Mouse (Mus musculus) T-cell, adult 2 months (primary cell): ENCODE data around the gene Agk.
A peak's percentile ranks its signal among the peaks of the same experiment; 100 is the strongest.

Experiments
- DNase-seq: peaks from one replicate; pipeline ENCODE4 v3.0.0; 2022; ENCODE audit warnings: low spot score

The Agk gene

DNA sequence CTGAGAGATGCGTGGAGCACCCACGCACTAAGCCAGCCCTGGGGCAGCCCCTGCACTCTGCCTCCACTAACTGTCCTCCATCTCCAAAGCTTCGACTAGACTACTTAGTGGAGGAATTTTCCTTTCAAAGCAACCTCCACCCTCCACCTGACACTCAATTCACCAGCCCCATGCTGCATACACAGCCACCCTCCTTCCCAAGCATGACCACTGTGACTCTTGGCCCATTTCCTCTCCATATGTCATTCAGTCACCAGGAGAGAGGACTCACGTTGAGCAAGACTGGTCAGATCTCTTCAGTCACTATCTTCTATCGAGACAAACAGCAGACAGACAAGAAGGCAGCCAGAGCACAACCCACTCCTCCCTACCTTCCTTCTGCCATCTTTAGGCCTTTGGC lies 88.1 kb downstream of the Agk start:
- DNase-seq: no peak

DNA sequence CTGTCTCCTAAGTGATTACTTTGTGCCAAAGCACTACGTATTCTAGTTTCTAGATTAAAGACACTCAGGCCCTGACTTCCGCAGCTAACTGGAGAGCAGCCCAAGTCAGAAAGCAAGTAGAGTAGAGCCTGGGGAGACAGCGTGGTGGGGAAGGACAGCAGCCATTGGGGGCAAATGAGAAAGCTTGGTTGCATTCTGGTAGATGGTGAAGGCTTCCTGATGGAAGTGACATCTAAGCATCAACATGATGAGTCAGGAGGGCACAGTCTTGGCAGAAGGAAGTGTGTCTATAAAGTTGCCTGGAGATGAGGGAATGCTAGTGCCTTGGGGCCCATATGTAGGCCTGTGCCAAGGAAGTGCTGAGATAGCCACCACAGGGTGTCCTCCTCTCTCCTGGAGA lies 88.6 kb downstream of the Agk start:
- DNase-seq: no peak

DNA sequence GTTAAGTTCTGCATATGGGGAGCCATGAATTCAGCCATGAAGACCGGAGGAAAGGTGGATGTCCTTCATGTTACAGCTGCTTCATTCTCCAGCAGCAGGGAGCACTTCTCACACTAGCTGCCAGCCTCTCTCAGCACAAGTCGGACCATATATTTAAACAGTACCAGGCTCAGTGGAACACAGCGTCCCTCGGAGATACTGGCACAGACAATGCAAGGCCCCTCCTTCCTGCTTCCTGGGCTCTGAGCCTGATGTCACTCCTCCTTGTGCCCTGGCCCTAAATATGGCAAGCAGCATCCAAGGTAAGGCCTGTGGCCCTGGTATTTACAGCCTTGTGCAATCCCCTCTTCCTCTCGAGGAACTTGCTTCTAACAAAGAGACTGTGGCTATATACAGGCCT lies 90.8 kb downstream of the Agk start:
- DNase-seq: no peak

DNA sequence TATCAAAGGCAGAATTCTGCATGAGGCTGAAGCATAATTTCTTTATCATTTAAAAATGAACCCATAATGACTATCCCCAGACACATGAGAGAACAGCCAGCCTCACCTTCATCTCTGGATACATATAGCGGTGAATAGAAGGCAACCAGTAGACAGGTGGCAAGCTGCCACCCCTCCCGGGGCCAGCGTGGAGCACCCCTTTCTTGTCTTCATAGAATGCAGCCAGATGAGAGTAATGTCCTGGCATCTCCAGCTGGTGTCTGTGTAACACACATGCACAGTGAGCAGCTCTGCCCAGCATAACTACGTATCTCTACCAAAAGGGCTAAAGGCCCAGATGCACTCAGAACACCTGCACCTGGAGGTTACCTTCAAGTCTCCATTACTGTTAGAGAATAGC lies 93.4 kb downstream of the Agk start:
- no peak for DNase-seq

DNA sequence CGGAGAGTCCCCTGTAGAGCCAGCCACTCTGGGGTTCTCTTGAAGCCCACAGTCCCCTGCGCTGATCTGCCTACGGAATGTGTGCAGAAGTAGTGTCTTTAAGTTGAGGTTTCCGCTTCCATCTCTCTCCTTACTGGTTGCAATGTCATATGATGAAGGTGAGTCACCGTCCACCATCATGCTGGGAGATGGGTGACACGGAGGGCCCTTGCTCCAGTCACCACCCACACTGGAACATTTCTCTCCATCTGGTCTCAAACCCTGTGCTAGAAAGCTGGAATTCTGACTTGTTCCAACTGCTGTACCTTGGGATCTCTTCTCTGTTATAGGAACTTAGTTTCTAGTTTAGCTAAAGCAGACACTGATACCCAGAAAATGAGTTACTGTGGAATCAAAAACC lies 96.1 kb downstream of the Agk start:
- DNase-seq: no peak

DNA sequence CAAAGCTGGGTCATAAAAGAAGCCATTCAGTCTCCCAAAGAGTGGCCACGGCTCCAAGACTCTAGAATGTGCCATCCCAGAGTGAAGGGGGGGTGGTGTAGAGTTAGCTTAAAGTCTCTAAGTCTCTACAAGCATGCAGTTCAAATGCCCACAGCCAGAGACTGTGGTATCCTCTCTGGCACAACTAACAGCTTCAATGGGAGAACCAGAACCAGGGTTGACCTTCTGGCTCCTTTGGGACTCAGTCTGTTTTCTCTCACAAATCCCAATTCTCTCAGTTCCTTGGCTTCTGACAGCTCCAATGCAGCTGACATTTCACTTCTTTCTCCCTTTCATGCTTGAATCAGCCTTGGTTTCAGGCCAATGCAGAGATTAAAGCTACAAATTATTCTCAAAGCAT lies 98.0 kb downstream of the Agk start:
- DNase-seq: no peak

DNA sequence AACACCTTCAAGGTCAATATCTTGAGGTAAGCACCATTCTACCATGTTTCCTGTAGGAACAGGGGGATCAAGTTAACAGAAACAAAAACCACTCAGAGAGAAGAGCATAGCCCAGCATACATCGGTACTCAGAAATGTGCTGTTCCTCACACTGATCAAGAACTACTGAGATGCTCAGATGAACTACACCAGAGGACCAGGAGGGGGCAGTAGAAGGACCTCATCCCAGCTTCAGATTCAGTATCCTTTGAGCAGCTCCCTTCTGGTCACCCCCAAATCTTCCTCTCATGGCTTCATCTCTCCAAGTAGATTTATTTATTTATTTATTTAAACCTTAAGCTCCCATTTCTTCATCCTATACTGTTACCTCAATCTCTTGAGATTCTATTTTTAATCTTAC lies 98.8 kb downstream of the Agk start:
- DNase-seq: peak; percentile 59

DNA sequence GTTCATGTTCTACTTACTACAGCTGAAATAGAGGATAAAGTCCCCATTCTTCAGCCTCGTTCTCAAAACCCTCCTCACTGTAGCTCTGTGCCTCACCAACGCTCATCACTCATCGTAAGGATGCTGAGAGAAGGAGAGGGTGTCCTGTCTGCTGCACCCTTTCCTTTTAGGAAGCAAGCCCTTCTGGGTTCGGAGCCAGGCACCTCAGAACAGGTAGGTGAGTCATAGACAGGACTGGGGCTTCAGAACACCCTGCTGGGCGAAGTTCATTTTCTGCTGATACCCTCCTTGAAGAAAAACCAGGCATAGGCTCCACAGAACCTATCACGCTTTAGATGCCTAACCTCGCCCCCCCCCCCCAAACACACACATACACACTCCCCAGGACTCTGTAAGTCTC lies 102.5 kb downstream of the Agk start:
- no peak for DNase-seq

DNA sequence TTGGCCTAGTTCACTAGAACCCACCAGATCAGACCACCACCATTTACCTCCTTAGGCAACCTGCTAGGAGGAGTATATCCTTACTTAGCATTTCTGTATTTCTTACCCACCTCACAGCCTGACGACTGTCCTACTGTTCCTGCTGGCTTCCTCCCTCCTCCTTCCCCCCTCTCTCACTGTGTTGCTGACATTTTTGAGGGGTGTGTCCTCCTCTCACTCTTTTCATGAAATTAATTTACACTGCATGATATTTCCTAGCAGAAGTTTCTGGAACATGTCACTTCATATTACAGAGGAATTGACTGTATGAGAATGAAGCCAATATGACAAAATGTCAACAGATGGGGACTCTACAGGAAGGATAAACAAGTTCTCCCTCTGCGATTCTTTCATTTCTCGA lies 103.7 kb downstream of the Agk start:
- no peak for DNase-seq

DNA sequence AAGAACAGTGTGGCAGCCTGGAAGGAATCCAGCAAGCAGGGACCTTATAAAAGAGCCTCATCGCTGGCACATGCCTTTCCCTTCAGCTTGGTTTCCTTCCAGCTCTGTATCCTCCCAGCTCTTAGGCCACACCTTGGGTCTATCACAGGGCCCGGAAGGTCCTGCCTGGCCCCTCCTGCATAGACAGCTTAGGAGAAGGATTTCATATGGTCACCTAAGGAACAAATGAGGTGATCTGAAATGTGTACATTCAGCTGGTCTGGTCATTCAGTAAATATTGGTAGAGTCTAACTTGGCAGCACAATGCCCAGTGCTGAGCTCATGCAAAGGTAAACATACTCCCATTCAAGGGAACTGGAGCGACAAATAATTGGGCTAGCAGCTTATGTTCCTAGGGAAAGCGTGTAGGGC lies 104.6 kb downstream of the Agk start:
- no peak for DNase-seq

DNA sequence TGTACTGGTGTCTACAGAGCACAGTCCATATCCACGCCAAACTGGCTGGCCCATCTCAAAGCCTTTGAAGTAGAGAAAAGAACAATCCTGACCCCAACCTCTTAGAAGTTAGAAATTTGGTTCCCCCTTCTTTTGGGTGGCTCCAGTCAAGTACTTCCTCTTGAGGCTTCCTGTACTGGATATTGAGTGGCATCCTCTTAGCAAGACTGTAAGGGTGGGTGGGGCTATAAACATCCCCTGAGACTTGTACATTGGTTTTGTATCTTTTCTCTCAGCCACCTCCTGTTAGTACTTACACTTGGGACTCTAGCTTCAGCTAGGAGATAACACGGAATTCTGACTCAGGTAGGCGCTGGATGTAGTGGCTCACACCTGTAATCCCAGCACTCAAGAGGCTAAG lies 105.3 kb downstream of the Agk start:
- peak; percentile 7 for DNase-seq

DNA sequence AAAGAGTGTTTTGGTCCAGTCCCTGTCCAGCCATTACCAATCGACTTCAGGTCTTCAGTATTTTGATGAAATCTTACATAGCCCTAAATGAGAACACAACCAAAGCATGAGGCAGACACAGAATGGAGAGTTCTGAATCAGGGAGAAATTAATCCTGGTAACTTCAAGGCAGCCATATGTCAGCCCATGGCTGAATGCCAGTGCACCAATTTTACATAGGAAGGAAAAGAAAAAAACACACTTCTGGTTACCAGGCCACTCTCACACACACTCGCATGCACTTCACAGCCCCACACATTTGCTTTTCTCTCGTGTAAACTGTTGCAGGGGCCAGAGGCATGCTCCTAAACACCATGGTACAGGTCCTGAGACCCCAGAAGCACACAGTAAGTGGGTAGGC lies 105.9 kb downstream of the Agk start:
- no peak for DNase-seq

DNA sequence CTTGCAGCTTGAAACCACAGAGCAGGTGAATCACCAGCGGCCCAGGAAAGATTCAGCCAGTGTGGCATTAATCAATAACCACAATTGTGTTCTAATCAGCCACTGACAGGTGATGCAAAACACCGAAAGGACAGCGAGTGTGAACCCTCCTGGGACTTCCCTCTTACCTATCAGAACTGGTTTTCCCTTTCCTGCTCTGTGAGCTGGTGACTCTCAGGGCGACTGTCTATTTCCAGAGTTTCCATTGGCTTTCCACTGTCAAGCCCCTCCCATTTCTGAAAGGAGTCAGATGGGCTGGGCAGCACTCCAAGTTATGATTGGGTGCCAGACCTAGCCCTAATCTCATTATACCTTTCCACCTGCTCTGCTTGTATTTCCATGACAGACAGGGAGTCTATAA lies 106.4 kb downstream of the Agk start:
- no peak for DNase-seq

DNA sequence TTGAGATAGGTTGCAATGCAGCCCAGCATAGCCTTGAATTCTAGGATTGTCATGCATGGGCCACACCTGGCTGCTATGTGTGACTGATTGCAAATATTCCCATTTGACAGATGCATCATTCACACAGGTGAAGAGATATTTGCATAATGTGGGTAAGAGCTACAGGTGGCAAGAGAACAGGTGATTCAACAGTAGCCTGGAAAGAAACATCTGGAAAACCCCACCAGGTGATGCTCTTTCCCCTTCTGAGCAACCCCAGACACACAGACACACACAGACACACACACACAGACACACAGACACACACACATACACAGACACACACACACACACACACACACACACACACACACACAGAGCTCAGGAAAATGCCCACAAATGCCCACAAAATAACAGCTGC lies 106.8 kb downstream of the Agk start:
- DNase-seq: no peak

DNA sequence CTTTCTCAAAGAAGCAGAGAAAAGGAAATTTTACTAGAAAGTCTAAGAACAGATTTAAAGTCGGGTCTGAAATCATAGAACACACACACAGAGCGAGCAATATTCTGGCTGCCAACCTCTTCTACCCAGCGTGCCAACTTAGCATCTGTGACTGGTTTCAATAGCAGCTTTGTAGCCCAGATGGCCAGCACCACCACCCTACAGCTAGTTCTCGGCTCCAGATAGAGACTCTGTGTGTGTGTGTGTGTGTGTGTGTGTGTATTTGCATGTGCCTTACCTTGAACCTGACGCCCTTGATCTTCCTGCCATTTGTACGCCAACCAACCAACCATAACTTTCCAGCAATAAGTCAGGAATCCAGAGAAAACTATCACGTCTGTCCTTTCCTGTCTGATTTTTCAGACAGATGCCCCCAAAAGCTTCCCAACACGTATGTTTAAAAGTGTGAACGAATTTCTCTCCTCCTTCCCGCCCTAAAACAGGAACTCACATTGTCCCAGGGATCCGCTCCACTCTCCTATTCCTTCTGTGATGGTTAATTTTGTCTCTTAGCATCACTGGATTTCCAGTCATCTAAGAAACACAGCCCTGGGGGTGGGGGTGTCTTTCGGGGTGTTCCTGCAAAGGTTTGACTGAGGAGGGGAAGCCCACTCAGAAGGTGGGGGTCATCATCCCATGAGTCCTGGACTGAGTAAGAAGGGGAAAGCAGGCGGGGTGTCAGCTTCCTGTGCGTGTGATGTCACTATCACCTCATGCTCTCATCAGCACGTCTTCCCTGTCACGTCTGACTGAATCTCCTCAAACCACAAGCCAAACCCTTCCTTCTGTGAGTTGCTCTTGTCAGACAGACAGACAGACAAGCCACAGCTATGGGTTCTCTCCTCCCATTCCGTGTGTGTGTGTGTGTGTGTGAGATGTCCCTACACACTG lies 107.6 kb downstream of the Agk start:
- peak; percentile 57 for DNase-seq

DNA sequence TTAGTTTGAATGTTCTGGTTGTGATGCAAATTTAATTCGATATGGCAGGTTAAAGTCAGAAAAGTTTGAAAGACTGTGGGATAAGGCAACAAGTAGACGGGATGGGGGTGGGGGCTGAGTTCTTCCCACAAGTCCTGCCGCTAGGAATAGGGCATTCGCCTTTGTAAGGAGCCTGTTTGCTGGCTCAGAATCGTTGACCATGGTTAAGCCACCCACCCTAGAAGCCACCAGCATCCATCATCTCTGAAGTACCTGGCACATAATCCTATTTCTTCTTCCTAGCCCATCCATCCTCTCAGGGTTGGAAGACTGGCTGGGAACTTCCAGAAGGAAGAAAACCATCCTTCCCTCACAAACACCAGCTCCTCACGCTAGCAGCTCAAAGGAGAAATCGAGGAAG lies 109.7 kb downstream of the Agk start:
- no peak for DNase-seq

DNA sequence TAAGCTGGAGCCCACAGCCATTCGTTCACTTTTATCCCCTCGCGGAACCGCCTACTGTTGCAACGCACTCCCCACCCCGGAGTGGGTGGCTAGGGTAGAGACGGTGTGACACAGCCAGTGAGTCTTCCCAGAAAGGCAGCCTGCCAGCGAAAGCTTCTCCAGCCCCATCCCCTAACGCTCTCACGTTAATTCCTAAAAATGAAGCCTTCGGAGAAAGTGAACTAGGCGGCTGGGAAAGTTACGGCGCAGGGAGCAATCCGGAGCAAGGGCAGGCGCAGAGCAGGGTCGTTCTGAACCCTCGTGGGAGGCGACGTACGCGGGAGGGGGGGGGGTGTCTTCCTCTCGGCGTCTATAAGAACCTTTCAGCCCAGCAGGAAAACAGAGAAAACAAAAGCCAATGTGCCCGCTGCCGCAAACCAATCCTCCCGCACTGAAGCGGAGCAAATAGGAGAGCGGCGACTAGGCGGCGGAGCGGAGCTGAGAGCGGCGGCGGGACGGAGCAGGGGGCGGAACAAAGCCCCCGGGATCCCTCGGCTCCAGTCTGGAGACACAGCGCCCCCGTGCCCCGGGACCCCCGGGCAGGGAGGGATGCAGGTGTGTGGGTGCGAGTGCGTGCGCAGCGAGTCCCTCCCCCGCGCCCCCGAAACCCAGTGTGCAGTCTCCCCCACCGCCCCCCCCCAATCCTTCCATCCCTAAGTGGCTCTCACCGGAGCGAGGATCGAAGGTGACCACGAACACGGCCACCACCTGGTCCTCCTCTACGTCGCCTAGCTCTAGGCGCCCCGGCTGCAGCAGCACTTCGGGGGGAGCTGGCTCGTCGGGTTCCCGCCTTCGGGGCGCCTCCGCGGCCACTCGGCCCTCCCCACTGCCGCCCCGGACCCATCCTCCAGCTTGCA lies 110.4 kb downstream of the Agk start:
- DNase-seq: peak; percentile 40

DNA sequence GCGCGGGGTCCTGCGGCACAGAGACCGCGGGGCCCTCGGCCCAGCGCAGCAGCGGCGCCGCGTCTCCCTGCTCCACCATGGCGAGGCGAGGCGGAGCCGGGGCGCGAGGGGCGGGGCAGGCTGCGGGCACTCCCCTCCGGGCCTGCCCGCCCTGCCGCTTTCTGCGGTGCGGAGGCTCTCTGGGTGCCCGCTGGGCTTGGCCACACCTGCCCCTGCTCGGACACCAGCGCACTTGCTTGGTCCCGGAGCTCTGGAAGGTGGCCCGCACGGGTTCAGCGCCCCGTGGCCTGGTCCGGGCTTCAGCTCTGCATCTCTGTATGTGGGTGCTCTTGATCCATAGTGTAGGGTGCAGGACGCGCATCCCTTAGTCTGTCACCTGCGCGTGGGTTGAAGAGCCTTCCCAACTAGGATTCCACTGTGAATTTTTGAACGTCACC lies 111.1 kb downstream of the Agk start, which contains the start of gene E330009J07Rik:
Gene E330009J07Rik, minus strand, starts transcription at position 89 of the 437 bp plus-strand sequence.
- DNase-seq: peak; percentile 78

DNA sequence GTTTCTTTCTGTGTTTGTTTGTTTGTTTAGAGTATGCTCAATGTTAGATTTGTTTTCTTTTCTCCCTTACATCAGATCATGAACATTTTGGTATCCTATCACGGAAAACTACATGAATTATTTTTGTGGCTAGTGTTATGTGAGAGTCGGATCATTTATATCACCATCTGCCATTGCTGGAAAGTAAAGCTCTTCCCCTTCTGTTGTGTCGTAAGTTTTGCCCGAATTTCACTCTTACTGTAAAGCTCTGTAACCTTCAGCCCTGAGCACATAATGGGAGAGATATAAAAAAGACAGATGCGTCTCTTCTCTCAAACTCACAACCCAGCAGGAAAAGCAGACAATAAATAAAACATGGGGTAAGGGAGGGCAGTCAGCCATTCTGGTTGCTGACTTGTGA lies 114.0 kb downstream of the Agk start, which contains the start of gene Wee2:
Gene Wee2, plus strand, starts transcription at position 153 of the 400 bp plus-strand sequence.
- no peak for DNase-seq

DNA sequence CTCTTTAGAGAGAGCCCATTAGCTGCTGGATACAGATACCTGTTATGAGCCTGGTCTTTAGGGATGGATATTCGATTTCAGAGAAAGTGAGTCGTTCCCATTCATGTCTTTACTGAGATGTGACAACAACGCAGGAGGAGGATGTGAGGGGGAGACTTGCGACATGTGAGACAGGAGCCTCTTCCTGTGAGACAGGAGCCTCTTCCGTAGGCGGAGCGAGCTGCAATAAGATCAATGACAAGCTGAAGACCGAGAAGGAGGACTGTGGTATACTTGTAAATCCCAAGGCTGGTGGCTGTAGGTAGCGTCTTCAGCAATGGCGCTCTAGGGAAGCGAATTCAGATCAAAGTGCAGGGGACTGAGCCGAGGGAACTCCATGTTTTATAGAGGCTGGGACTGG lies 114.8 kb downstream of the Agk start:
- peak; percentile 70 for DNase-seq

DNA sequence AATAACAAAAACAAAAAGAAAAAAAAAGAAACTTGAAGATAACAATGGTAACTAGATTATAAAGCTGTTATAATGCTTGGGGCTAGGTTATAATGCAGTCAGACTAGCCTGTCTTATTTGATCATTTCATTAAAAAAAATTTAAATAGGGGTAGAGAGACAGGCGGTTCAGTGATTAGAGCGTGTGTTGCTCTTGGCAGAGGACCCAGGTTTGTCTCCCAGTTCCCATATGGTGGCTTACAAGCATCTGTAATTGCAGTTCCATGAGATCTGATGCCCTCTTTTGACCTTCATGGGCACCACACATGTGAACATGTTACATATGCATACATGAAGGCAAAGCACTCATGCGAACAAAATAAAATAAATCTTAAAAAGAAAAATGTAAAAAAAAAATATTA lies 116.3 kb downstream of the Agk start:
- no peak for DNase-seq

DNA sequence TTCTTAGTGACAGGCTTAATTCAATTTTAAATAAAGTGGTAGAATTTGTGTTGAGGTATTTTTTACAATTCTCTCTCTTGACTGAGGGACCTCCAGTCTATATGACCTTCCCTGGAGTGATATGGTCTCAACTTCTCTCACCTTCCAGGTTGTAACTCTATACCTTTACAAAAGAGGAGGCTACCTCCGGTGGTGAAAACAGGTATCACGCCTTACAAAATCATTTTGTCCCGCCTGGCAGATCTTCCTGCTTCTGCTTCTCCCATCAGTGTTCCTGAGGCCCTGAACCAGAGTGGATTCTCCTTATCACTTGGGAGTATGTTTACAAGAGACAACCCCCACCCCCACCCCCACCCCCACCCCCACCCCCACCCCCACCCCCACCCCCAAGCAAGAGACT lies 116.8 kb downstream of the Agk start:
- peak; percentile 18 for DNase-seq
